Mouse (Mus musculus) lung, adult 2 months (tissue): ENCODE measurements at regions not wholly inside any gene's neighbourhood (a gene's known extent, or its start where the extent isn't known, plus 50 kb on each side); places are given as distances from the start of the nearest gene placed in this dataset.

Experiments used
- DNase-seq: peaks from one replicate; pipeline ENCODE4 v3.0.0; 2022
- H3K4me1 ChIP-seq: fragments of 200-500 bp; 2 replicates; pipeline ENCODE4 v1.6.1; 2011; ENCODE audit warnings: low read length; ENCODE audit not compliant: control insufficient read depth, insufficient read depth
- H3K4me3 ChIP-seq: fragments of 200-500 bp; replicated peaks from 2 replicates; pipeline ENCODE3; 2011; ENCODE audit warnings: low read depth, mild to moderate bottlenecking, control low read depth, low read length; ENCODE audit errors: extremely low read depth
- CTCF ChIP-seq: fragments of 200-500 bp; IDR thresholded peaks from 2 replicates; pipeline ENCODE4 v1.5.1; 2011; ENCODE audit warnings: mild to moderate bottlenecking, low read length, control low read depth; ENCODE audit not compliant: insufficient read depth
- POLR2A ChIP-seq: fragments of 200-500 bp; IDR thresholded peaks from 2 replicates; pipeline ENCODE4 v1.6.1; 2011; ENCODE audit warnings: low read depth, mild to moderate bottlenecking, control low read depth, low read length, borderline replicate concordance; ENCODE audit errors: extremely low read depth
- WGBS: fragments of 180-500 bp; shearing (Covaris S2); methylation state at CpG from one replicate; pipeline ENCODE4 v1.1.7; 2018; 5-methylcytosine and 5-hydroxymethylcytosine counted together

- DNase-seq, result no peak
- Histone ChIP-seq H3K4me1 (no peaks in the 10 kb centered on the region), H3K4me3 (no peak overlapping the region)
- WGBS, result 52% methylated on average over 1 of the region's 1 CpGs
- TF ChIP-seq CTCF (no peak), POLR2A (no peak)
These were observed 148.7 kb upstream of the Snx19 start for GRCm38 (mm10) chr9:30278231-30278630.

- no peak for DNase-seq
- TF ChIP-seq POLR2A (no peak), CTCF (no peak)
- Histone ChIP-seq H3K4me3 (no peak overlapping the region), H3K4me1 (no peaks in the 10 kb centered on the region)
- 85% methylated on average over 12 of the region's 12 CpGs for WGBS
These were observed 143.7 kb upstream of the Snx19 start for GRCm38 (mm10) chr9:30283080-30283770.

GRCm38 (mm10) chr9:30283771-30284148 is 143.1 kb upstream of the Snx19 start:
- H3K4me3 ChIP-seq, result no peak overlapping the region
- 80% methylated on average over 4 of the region's 4 CpGs for WGBS
- TF ChIP-seq POLR2A, result no peak
- no peak for TF ChIP-seq CTCF
- no peak for DNase-seq
- H3K4me1 ChIP-seq, result no peaks in the 10 kb centered on the region

- DNase-seq, result no peak
- no peaks in the 10 kb centered on the region for H3K4me1 ChIP-seq
- no peak overlapping the region for H3K4me3 ChIP-seq
- WGBS, result 36% methylated on average over 16 of the region's 16 CpGs
- TF ChIP-seq CTCF (no peak), POLR2A (no peak)
These were observed 142.2 kb upstream of the Snx19 start for GRCm38 (mm10) chr9:30284562-30285323.

GRCm38 (mm10) chr9:30285324-30285599 is 141.6 kb upstream of the Snx19 start:
- TF ChIP-seq POLR2A (no peak), CTCF (no peak)
- WGBS, result 66% methylated on average over 2 of the region's 2 CpGs

GRCm38 (mm10) chr9:30299844-30300243 is 127.1 kb upstream of the Snx19 start:
- DNase-seq, result peak; percentile 26
- H3K4me3 ChIP-seq, result no peak overlapping the region
- H3K4me1 ChIP-seq, result no peaks in the 10 kb centered on the region
- WGBS, result 22% methylated on average over 4 of the region's 4 CpGs
- no peak for TF ChIP-seq POLR2A
- no peak for TF ChIP-seq CTCF

More at GRCm38 (mm10) chr9:30285324-30285599, 141.6 kb upstream of the Snx19 start:
- Histone ChIP-seq H3K4me1 (no peaks in the 10 kb centered on the region), H3K4me3 (no peak overlapping the region)
- no peak for DNase-seq

- DNase-seq, result no peak
- Histone ChIP-seq H3K4me3 (no peak overlapping the region), H3K4me1 (no peaks in the 10 kb centered on the region)
- WGBS, result 23% methylated on average over 2 of the region's 2 CpGs
- TF ChIP-seq CTCF (no peak), POLR2A (no peak)
These were observed 118.6 kb upstream of the Snx19 start for GRCm38 (mm10) chr9:30308281-30308680.

GRCm38 (mm10) chr9:30313360-30313759 is 113.5 kb upstream of the Snx19 start:
- 77% methylated on average over 1 of the region's 1 CpGs for WGBS

GRCm38 (mm10) chr9:30314355-30315171 is 112.3 kb upstream of the Snx19 start:
- 55% methylated on average over 15 of the region's 15 CpGs for WGBS
- H3K4me1 ChIP-seq, result no peaks in the 10 kb centered on the region
- no peak overlapping the region for H3K4me3 ChIP-seq
- TF ChIP-seq CTCF, result no peak
- no peak for TF ChIP-seq POLR2A
- DNase-seq, result no peak

More at GRCm38 (mm10) chr9:30313360-30313759, 113.5 kb upstream of the Snx19 start:
- H3K4me3 ChIP-seq, result no peak overlapping the region
- H3K4me1 ChIP-seq, result no peaks in the 10 kb centered on the region
- TF ChIP-seq POLR2A (no peak), CTCF (no peak)
- no peak for DNase-seq
